Mouse (Mus musculus): ENCODE data around the gene Amz2. TPM values are rescaled to one million over a fixed set of nuclear protein-coding genes. Genes with fewer than 3 reads are reported as not detected.

Gene Amz2
- total and polyA plus RNA-seq, 2 experiments, result 10.8 to 13.3 TPM

DNA sequence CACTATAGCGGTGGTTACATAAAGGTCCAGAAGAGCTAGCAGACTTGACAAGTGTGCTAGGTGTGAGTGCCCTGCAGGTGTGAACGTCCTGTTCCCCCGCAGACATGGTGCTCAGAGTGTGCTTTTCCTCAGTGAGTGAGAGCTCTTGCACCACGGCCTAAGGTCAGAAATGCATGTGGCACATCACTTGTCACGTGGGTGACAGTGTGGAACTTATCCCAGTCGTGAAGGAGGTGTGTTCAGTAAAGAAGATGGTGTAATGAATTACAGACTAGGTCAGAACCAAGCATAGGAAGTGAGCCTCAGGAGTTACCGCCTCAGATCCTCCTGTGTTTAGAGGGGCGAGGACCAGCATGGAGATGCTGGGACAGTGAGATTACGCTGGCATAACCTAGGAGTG lies 30.5 kb upstream of the Amz2 start:
- Histone ChIP-seq H3K27ac (replicated peaks; ENCODE audit: insufficient read depth, low read depth, low read length) (no peak overlapping the region), H3K4me1 (ENCODE audit: control insufficient read depth, insufficient read depth, low read length) (peaks cover 12% of the 10 kb centered on the region), H3K27me3 (ENCODE audit: control insufficient read depth, insufficient read depth, low read length) (no peaks in the 10 kb centered on the region), H3K79me2 (ENCODE audit: control insufficient read depth, insufficient read depth, low read length) (peaks cover 11% of the 10 kb centered on the region; the same call in 1 of the 2 replicates), H3K4me3 (ENCODE audit: insufficient read depth, low read depth, low read length) (no peak overlapping the region), H3K9ac (ENCODE audit: low read depth, low read length) (no peak overlapping the region), H3K36me3 (ENCODE audit: control insufficient read depth, insufficient read depth, low read length) (peaks cover 18% of the 10 kb centered on the region)
- DNase-seq (ENCODE audit: extremely low read depth, low read depth, low spot score), result peak; percentile 70
- TF ChIP-seq CTCF (IDR thresholded peaks at IDR 0.05; ENCODE audit: low read depth, low read length) (no peak), POLR2A (IDR thresholded peaks at IDR 0.05; ENCODE audit: extremely low read depth, insufficient read depth, low read length) (no peak)
- 80% methylated on average over 9 of the region's 9 CpGs for WGBS

- Histone ChIP-seq H3K79me2 (ENCODE audit: control insufficient read depth, insufficient read depth, low read length) (no peaks in the 10 kb centered on the region), H3K27me3 (ENCODE audit: control insufficient read depth, insufficient read depth, low read length) (no peaks in the 10 kb centered on the region), H3K4me1 (ENCODE audit: control insufficient read depth, insufficient read depth, low read length) (no peaks in the 10 kb centered on the region), H3K9ac (ENCODE audit: low read depth, low read length) (no peak overlapping the region), H3K36me3 (ENCODE audit: control insufficient read depth, insufficient read depth, low read length) (no peaks in the 10 kb centered on the region), H3K27ac (replicated peaks; ENCODE audit: insufficient read depth, low read depth, low read length) (no peak overlapping the region), H3K4me3 (ENCODE audit: insufficient read depth, low read depth, low read length) (no peak overlapping the region)
- DNase-seq (ENCODE audit: extremely low read depth, low read depth, low spot score), result no peak
- TF ChIP-seq CTCF (IDR thresholded peaks at IDR 0.05; ENCODE audit: low read depth, low read length) (no peak), POLR2A (IDR thresholded peaks at IDR 0.05; ENCODE audit: extremely low read depth, insufficient read depth, low read length) (no peak)
- WGBS, result 97% methylated on average over 5 of the region's 5 CpGs
These were observed 19.3 kb upstream of the Amz2 start for GRCm38 (mm10) chr11:109406431-109406830.

- WGBS, result 83% methylated on average over 15 of the region's 15 CpGs
- no peaks in the 10 kb centered on the region for H3K79me2 ChIP-seq (ENCODE audit: control insufficient read depth, insufficient read depth, low read length)
- H3K9ac ChIP-seq (ENCODE audit: low read depth, low read length), result no peak overlapping the region
- no peaks in the 10 kb centered on the region for H3K27me3 ChIP-seq (ENCODE audit: control insufficient read depth, insufficient read depth, low read length)
- H3K4me3 ChIP-seq (ENCODE audit: insufficient read depth, low read depth, low read length), result no peak overlapping the region
- no peaks in the 10 kb centered on the region for H3K36me3 ChIP-seq (ENCODE audit: control insufficient read depth, insufficient read depth, low read length)
- no peak for DNase-seq (ENCODE audit: extremely low read depth, low read depth, low spot score)
- no peak for TF ChIP-seq CTCF (IDR thresholded peaks at IDR 0.05; ENCODE audit: low read depth, low read length)
- no peak for TF ChIP-seq POLR2A (IDR thresholded peaks at IDR 0.05; ENCODE audit: extremely low read depth, insufficient read depth, low read length)
- no peak overlapping the region for H3K27ac ChIP-seq (replicated peaks; ENCODE audit: insufficient read depth, low read depth, low read length)
- H3K4me1 ChIP-seq (ENCODE audit: control insufficient read depth, insufficient read depth, low read length), result no peaks in the 10 kb centered on the region
These were observed 15.4 kb upstream of the Amz2 start for GRCm38 (mm10) chr11:109410197-109410980.

GRCm38 (mm10) chr11:109413617-109414016 lies 12.1 kb upstream of the Amz2 start, which contains the start of gene 9930022D16Rik:
Gene 9930022D16Rik, plus strand, starts transcription at chr11:109413917.
- 87% methylated on average over 6 of the region's 6 CpGs for WGBS

DNA sequence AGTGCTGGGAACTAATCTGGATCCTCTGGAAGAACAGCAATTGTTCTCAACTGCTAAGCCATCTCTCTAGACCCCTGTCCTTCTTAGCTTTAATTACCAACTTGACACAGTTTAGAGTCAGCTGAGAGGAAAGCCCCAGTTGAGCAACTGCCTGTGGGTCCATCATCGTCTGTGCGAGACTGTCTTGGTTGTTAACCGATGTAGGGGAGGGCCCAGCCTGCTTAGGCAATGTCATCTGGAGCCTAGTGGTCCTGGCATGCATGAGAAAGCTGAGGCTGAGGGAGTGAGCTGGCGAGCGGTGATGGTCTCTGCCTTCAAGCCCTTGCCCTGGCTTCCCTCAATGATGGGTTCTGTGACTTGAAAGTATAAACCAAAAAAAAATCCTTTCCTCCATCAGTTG lies 10.9 kb upstream of the Amz2 start:
- Histone ChIP-seq H3K4me3 (ENCODE audit: insufficient read depth, low read depth, low read length) (no peak overlapping the region), H3K27me3 (ENCODE audit: control insufficient read depth, insufficient read depth, low read length) (no peaks in the 10 kb centered on the region), H3K9ac (ENCODE audit: low read depth, low read length) (no peak overlapping the region), H3K79me2 (ENCODE audit: control insufficient read depth, insufficient read depth, low read length) (no peaks in the 10 kb centered on the region), H3K27ac (replicated peaks; ENCODE audit: insufficient read depth, low read depth, low read length) (no peak overlapping the region), H3K4me1 (ENCODE audit: control insufficient read depth, insufficient read depth, low read length) (no peaks in the 10 kb centered on the region), H3K36me3 (ENCODE audit: control insufficient read depth, insufficient read depth, low read length) (no peaks in the 10 kb centered on the region)
- no peak for DNase-seq (ENCODE audit: extremely low read depth, low read depth, low spot score)
- 91% methylated on average over 5 of the region's 5 CpGs for WGBS
- TF ChIP-seq CTCF (IDR thresholded peaks at IDR 0.05; ENCODE audit: low read depth, low read length), result no peak
- TF ChIP-seq POLR2A (IDR thresholded peaks at IDR 0.05; ENCODE audit: extremely low read depth, insufficient read depth, low read length), result no peak

More at GRCm38 (mm10) chr11:109413617-109414016, 12.1 kb upstream of the Amz2 start, which contains the start of gene 9930022D16Rik:
- no peaks in the 10 kb centered on the region for H3K79me2 ChIP-seq (ENCODE audit: control insufficient read depth, insufficient read depth, low read length)
- no peak within 1 kb of the TSS for H3K9ac ChIP-seq (ENCODE audit: low read depth, low read length)
- H3K27ac ChIP-seq (replicated peaks; ENCODE audit: insufficient read depth, low read depth, low read length), result no peak within 1 kb of the TSS
- no peaks in the 10 kb centered on the region for H3K36me3 ChIP-seq (ENCODE audit: control insufficient read depth, insufficient read depth, low read length)
- no peaks in the 10 kb centered on the region for H3K27me3 ChIP-seq (ENCODE audit: control insufficient read depth, insufficient read depth, low read length)
- H3K4me3 ChIP-seq (ENCODE audit: insufficient read depth, low read depth, low read length), result no peak within 1 kb of the TSS
- H3K4me1 ChIP-seq (ENCODE audit: control insufficient read depth, insufficient read depth, low read length), result no peaks in the 10 kb centered on the region
- DNase-seq (ENCODE audit: extremely low read depth, low read depth, low spot score), result no peak
- no peak for TF ChIP-seq CTCF (IDR thresholded peaks at IDR 0.05; ENCODE audit: low read depth, low read length)
- no peak for TF ChIP-seq POLR2A (IDR thresholded peaks at IDR 0.05; ENCODE audit: extremely low read depth, insufficient read depth, low read length)
